Mouse (Mus musculus): Measurements from ENCODE around the gene Galnt17. TPM values are rescaled to one million over a fixed set of nuclear protein-coding genes. Genes with fewer than 3 reads are reported as not detected.

Galnt17 gene
- total RNA-seq, 4 experiments from 2014 or later: 3.8 to 5.5 (median 4.1) TPM

GRCm38 (mm10) chr5:131020936-131021335 lies 287.4 kb downstream of the Galnt17 start:
- no peak for DNase-seq (ENCODE audit: low spot score)

DNA sequence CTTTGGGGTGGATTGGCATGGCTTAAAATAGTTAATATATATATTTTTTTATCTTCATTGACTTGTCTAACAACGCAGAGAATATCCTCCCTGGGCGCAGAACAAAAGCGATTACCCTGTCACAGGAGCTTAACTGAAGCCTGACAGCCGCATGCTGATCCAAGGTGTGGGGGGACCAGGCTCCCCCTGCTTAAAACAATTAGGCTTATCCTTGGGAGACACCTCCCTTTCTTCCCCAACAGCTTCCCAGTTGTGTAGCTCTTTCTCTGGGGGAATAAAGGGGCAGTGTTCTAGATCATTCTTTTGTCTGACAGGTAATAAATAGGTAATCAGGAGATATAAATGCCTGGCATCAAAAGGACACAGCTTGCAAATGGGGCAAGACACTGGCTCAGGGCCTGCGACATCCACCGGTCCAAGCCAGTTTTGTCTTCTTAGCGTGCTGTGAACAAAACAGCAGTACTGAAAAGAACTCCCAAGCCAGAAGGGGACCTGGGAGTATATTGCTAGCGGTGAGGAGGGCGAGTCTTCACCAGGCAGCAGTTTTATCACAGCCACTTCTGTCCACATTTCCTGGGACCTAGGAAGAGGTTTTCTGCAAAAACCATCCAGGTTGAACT lies 288.8 kb downstream of the Galnt17 start:
- no peak for DNase-seq (ENCODE audit: low spot score)

DNA sequence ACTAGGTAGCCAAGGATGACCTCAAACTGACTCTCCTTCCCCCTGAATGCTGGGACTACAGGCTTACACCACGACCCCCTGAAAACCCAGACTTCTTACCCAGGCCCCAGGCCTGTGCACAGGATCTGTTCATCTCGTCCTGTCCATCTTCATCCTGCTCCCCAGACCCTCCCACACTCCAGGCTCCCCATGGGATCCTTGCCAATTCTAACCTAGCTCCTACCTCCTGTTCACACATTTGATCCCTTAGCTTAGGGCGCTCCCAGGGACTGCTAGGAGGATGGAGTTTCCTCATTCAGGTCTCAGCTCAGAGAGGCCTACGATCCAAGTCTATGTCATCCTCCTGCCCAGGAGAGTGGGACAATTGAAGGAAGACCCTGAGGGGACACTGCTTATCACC lies 292.2 kb downstream of the Galnt17 start:
- DNase-seq (ENCODE audit: low spot score): no peak

- no peak for DNase-seq (ENCODE audit: low spot score)
These were observed 293.0 kb downstream of the Galnt17 start for GRCm38 (mm10) chr5:131015341-131015740.

DNA sequence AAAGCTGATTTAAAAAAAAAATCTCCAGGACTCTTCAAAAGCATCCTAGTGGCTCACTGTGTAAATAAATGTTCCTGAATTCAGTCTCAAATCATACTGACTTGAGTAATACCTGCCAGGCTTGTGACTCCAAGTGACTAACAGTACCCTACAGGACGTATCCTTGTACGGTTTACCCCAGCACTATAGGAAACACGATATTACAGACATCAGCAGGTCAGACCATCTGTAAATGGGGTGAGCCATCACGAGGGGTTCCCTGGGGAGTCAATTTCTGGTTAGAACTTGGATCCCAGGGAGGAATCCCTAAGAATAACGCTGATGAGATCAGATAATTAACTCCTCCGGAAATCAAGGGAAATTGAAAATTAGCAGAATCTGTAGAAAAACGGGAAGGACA lies 294.5 kb downstream of the Galnt17 start:
- no peak for DNase-seq (ENCODE audit: low spot score)

GRCm38 (mm10) chr5:131013101-131013500 lies 295.2 kb downstream of the Galnt17 start:
- DNase-seq (ENCODE audit: low spot score): no peak

DNA sequence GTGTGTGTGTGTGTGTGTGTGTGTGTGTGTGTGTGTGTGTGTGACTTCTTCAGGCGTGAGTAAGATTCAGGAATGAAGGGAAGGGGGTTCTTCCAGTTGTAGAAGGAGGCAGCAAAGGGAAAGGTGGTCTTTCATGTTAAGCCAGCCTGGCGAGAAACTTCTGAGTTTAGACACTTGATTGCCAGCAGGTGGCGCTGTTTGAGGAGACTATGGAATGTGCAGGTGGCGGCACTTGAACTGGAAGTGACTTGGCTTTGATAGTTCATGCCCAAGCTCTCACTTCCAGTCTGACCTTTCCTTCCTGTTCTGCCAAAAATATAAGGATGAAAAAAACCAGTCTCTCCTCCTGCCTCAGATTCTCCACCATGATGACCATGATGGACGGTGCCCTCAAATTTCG lies 298.8 kb downstream of the Galnt17 start:
- DNase-seq (ENCODE audit: low spot score): no peak

DNA sequence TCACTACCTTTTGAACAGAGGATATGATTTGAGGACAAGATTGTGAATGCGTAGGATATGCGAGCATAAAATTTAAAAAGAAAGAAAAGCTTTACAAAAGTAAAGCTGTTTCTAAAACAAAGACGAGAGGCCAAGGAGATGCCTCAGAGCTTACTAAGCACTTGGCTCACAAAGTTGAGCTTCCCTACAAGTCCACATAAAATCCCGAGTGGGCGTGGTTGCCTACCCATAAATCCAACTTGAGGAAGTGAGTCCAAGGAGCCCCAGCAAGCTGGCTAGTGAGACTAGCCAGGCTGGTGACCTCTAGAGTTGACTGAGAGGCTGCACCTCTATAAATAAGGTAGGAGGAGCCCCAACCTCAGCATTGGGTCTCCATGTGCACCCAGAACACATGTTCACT lies 299.8 kb downstream of the Galnt17 start:
- peak; percentile 13 for DNase-seq (ENCODE audit: low spot score)

DNA sequence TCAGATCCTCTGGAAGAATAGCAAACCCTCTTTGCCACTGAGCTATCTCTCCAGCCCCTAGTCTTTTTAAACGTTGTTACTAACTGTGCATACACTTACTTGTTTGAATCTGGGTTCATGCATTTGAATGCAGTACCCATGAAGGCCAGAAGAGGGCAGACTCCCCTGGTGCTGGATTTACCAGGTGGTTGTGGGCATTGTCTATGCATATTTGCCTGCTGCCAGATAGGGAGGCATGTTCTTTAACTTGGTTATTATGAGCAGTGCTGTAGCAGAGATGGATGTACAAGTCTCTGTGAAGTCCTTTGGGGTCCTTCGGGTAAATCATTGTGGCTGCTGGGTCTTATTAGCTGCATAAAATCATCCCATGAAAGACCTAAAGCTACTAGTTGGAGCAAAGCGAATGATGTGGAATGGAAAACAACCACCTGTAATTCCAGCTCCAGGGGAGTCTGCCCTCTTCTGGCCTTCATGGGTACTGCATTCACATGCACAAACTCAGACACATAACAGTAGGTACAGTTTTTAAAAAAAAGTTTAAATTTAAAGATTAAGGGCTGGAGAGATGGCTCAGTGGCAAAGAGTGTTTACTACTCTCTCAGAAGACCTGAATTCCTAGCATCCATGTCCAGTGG lies 300.3 kb downstream of the Galnt17 start:
- no peak for DNase-seq (ENCODE audit: low spot score)

- DNase-seq (ENCODE audit: low spot score): peak; percentile 49
These were observed 301.1 kb downstream of the Galnt17 start for GRCm38 (mm10) chr5:131007198-131007597.

DNA sequence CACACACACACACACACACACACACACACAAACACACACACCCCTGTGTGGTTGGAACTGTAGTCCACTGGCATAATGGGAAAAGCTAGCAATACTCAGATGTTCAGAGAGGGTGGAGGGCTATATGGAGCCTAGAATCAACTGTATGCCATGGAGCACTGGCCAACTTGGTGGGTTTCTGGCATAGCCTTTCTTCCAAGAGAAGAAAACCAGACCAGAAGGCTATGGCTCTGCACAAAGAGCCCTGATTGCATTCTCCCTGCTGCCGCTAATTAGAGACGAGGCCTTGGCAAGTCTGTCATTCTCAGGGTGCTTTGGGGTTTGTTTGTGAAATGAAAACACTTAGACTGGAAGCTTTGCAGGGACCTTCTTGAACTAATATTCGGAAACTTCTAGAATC lies 301.8 kb downstream of the Galnt17 start:
- no peak for DNase-seq (ENCODE audit: low spot score)

- DNase-seq (ENCODE audit: low spot score): no peak
These were observed 307.7 kb downstream of the Galnt17 start for GRCm38 (mm10) chr5:131000572-131000971.

DNA sequence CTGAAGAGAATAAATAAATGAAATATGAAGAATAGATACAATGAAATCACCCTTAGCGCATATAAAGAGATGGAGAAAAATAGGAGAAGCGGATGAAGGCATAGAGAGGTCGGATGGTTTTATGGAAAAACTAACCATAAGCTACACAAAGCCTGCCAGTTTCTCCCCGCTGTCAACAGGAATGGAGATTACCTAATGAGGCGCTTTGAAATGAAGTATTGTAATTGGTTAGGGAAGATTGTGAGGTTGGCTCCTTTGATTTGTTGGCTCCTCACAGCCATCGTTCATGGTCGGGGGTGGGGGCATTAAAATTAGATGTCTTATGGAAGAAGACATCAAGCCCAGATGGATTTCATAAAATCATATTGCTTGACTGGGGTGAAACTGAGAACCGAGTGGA lies 329.0 kb downstream of the Galnt17 start:
- no peak for DNase-seq (ENCODE audit: low spot score)

GRCm38 (mm10) chr5:130978871-130979270 lies 329.4 kb downstream of the Galnt17 start:
- DNase-seq (ENCODE audit: low spot score): no peak

DNA sequence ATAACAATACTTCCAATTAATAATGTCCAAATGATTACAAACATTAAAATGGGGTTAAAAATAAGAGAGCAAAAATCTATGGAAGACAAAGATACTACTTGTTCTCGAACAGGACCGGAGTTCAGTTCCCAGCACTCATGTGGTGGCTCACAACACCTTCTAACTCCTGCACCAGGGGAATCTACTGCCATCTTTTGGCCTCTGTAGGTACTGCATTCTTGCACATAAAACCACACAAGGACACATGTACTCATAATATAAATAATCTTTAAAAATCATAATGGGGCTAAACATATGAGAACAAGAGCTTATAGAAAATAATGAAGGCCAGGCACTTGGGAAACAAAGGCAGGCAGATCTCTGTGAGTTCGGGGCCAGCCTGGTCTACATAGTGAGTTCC lies 330.3 kb downstream of the Galnt17 start:
- no peak for DNase-seq (ENCODE audit: low spot score)

DNA sequence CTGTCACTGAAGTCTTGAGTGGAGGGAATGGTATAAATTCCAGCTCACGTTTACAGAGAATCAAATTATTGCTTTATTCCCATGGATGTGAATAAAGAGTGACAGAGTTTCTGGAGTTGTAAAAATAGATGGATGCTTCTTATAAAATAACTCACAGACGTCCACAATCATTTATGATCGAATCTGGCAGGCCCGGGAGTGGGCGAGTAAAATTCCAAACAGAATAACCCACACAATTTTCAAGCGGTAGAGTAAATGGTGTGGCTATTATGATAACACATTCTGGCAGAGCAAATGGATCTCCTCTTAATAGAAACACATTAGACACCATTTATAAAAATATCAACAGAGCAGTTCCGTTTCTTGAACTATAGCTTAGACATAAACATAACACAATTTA lies 355.9 kb downstream of the Galnt17 start:
- no peak for DNase-seq (ENCODE audit: low spot score)

- DNase-seq (ENCODE audit: low spot score): no peak
These were observed 357.4 kb downstream of the Galnt17 start for GRCm38 (mm10) chr5:130950894-130951400.

DNA sequence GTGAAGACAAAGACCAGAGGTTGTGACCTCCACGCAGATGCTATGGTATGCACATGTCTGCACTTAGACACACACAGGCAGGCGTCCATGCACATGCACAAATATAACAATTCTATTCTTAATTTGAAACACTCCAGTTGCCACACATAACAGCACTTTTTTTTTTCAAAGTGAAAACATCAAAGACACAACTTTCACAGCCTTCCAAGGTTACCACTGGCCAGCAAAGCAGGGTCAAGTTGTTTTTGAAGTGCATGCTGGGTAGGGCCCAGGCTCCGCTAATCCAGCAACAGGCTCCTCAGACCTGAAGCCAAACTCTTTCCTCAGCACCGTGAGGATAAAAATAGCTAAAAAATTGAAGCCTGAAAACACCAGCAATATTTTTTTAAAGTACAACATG lies 357.9 kb downstream of the Galnt17 start:
- no peak for DNase-seq (ENCODE audit: low spot score)

GRCm38 (mm10) chr5:130949710-130950109 lies 358.6 kb downstream of the Galnt17 start:
- no peak for DNase-seq (ENCODE audit: low spot score)

DNA sequence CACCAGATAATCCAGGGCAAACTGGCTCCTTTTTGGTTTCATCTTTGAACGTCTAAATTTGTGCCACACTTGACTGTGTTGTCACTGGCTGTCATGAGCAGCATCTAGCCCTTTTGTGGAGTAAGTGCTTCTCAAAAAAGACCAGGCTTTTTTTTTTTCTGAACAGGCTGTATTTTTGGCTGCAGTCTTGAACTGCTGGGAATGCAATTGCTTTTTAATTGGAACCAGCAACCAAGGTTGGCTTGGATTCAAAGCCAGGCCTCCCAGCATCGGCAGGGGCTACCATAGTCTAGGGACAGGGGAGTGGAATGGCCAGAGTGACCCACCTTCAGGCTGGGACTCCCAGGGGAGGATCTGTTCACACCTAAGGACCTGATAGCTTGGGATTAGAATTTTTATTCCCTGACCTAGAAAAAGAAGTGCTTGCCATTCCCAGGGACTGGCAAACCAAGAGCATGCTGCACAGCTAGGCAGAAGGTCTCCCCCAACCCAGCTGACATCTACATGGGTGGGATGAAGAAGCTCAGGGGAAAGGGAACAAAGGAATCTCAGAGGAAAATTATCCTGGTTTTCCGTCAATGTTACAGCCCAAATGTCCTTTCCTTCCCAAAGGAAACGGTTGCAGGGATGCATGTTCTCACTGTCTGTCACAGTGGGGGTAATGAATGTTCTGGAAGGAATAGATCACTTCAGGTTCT lies 369.2 kb downstream of the Galnt17 start:
- peak; percentile 10 for DNase-seq (ENCODE audit: low spot score)

GRCm38 (mm10) chr5:130938274-130938741 lies 370.0 kb downstream of the Galnt17 start:
- DNase-seq (ENCODE audit: low spot score): no peak

GRCm38 (mm10) chr5:130930999-130931398 lies 377.3 kb downstream of the Galnt17 start:
- no peak for DNase-seq (ENCODE audit: low spot score)

- DNase-seq (ENCODE audit: low spot score): peak; percentile 33
These were observed 380.5 kb downstream of the Galnt17 start for GRCm38 (mm10) chr5:130927794-130928149.
